Mouse (Mus musculus) liver (tissue): Measurements from ENCODE around the gene Gm21992.

Experiments used
- DNase-seq: peaks from one replicate; pipeline ENCODE4 v3.0.0-alpha.2; 2020; ENCODE audit warnings: mixed read lengths

Gene Gm21992

GRCm38 (mm10) chr19:4711098-4711600 lies 100.3 kb downstream of the Gm21992 start, which contains the start of gene Sptbn2:
Gene Sptbn2 (plus strand): TSS chr19:4711167.
- DNase-seq = no peak

- no peak for DNase-seq
Measured at GRCm38 (mm10) chr19:4708765-4709164, 102.6 kb downstream of the Gm21992 start.

GRCm38 (mm10) chr19:4701221-4701620 lies 110.2 kb downstream of the Gm21992 start:
- no peak for DNase-seq

- DNase-seq = no peak
Measured at GRCm38 (mm10) chr19:4700656-4701055, 110.8 kb downstream of the Gm21992 start.

- no peak for DNase-seq
Measured at GRCm38 (mm10) chr19:4699821-4700220, 111.6 kb downstream of the Gm21992 start.

- DNase-seq = no peak
Measured at GRCm38 (mm10) chr19:4698856-4699255, 112.6 kb downstream of the Gm21992 start.

GRCm38 (mm10) chr19:4698205-4698677 lies 113.2 kb downstream of the Gm21992 start, which contains the start of gene Gm960:
Gene Gm960 (minus strand): TSS chr19:4698668.
- DNase-seq = peak; percentile 61

- no peak for DNase-seq
Measured at GRCm38 (mm10) chr19:4697721-4698120, 113.7 kb downstream of the Gm21992 start.

- no peak for DNase-seq
Measured at GRCm38 (mm10) chr19:4697121-4697520, 114.3 kb downstream of the Gm21992 start.

GRCm38 (mm10) chr19:4694346-4694745 lies 117.1 kb downstream of the Gm21992 start:
- DNase-seq = no peak
